Mouse (Mus musculus) T-cell, adult 2 months (primary cell): ENCODE results near the gene Siah1b.

Experiments
- DNase-seq: peaks from one replicate; pipeline ENCODE4 v3.0.0; 2022; ENCODE audit warnings: low spot score

Gene Siah1b

GRCm38 (mm10) chrX:164027607-164028289 is 48.5 kb downstream of the Siah1b start, which contains the start of gene Car5b:
Gene Car5b, minus strand, starts transcription at chrX:164027997.
- peak; percentile 43 for DNase-seq
